Mouse (Mus musculus): Measurements from ENCODE around the gene Gm12845. TPM values are rescaled to one million over a fixed set of nuclear protein-coding genes. Genes with fewer than 3 reads are reported as not detected.

The Gm12845 gene
- polyA plus RNA-seq (2012; rRNA removed): not detected in 2 replicates

GRCm38 (mm10) chr4:117724112-117724511 lies at the start of gene Gm12845:
Gm12845 (plus strand) TSS chr4:117724412.

GRCm38 (mm10) chr4:117681931-117682461 lies 42.2 kb upstream of the Gm12845 start, which contains the start of gene Dmap1:
Dmap1 (minus strand) TSS chr4:117682273.

GRCm38 (mm10) chr4:117765416-117765815 lies 41.2 kb downstream of the Gm12845 start, which contains the start of gene Klf17:
Klf17 (minus strand) TSS chr4:117765648.

Other genes starting within 250 kb of the Gm12845 start
- 124 and 150 TPM in 2 replicates for gene Rnf220, start 227.4 kb upstream of the Gm12845 start, polyA plus RNA-seq (2012; rRNA removed)
- gene Eri3, start 174.0 kb upstream of the Gm12845 start, polyA plus RNA-seq (2012; rRNA removed): 192 and 201 TPM in 2 replicates
- 29.7 and 40.2 TPM in 2 replicates for gene Dmap1, start 42.1 kb upstream of the Gm12845 start, polyA plus RNA-seq (2012; rRNA removed)
- gene Klf17, start 41.2 kb downstream of the Gm12845 start, polyA plus RNA-seq (2012; rRNA removed): 2.0 and 2.2 TPM in 2 replicates
- 98.7 and 128 TPM in 2 replicates for gene Slc6a9, start 110.1 kb downstream of the Gm12845 start, polyA plus RNA-seq (2012; rRNA removed)
- 18.0 and 25.8 TPM in 2 replicates for gene Ccdc24, start 148.1 kb downstream of the Gm12845 start, polyA plus RNA-seq (2012; rRNA removed)
- 108 and 114 TPM in 2 replicates for gene B4galt2, start 159.1 kb downstream of the Gm12845 start, polyA plus RNA-seq (2012; rRNA removed)
- gene Atp6v0b, start 162.9 kb downstream of the Gm12845 start, polyA plus RNA-seq (2012; rRNA removed): 425 and 428 TPM in 2 replicates
- 21.0 and 21.9 TPM in 2 replicates for gene Dph2, start 167.6 kb downstream of the Gm12845 start, polyA plus RNA-seq (2012; rRNA removed)
- 97.7 and 101 TPM in 2 replicates for gene Ipo13, start 190.6 kb downstream of the Gm12845 start, polyA plus RNA-seq (2012; rRNA removed)
- gene Artn, start 205.4 kb downstream of the Gm12845 start, polyA plus RNA-seq (2012; rRNA removed): 4.5 and 6.4 TPM in 2 replicates